30 mouse cellular contexts compared by ENCODE assay signal in the genomic region with DNA sequence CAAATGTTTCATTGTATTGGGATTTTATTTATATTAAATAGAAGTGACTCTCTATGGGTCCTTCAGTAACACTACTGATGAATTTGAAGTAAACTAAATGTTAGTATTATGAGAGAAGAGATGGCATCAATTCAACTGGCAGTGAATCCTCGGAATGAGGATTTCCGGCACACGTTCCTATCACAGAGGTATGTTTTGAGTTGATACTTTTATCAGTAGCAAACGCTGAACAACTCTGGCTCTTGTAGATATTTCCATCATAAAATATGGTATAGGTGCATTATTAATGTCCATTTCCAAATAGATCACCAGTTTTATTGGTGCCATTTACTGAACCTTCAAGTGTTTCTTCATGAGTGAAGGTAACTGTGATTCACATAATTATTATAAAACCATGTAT.
"Had no signal": no experiment of that assay in that cellular context is flagged by ENCODE, and none has a peak within 500 bp of the region (broad histone marks: within the 10 kb centered on the region; RNA-seq: fewer than 3 reads in every experiment).

No protein-coding gene starts in this region.

- H3K9me3 ChIP-seq: limb, embryonic 10.5 days; limb, embryonic 12.5 days; limb, embryonic 13.5 days; limb, embryonic 15.5 days; liver, embryonic 12.5 days; liver, embryonic 13.5 days; liver, embryonic 15.5 days; lung, embryonic 15.5 days; midbrain, embryonic 10.5 days; midbrain, embryonic 12.5 days; midbrain, embryonic 13.5 days; midbrain, embryonic 15.5 days; neural tube, embryonic 12.5 days had no signal

- DNase-seq: left cerebral cortex, postnatal 4 days; liver; liver, embryonic 13.5 days; liver, postnatal 0 days; lung, adult 18-20 months; lung, adult 2 months; lung, embryonic 14.5 days; lung, postnatal 10 days; lung, postnatal 14 days; lung, postnatal 36 days; lung, postnatal 4 days; midbrain, embryonic 14.5 days had no signal

- H3K9ac ChIP-seq: limb, embryonic 12.5 days; limb, embryonic 13.5 days; limb, embryonic 15.5 days; liver, embryonic 12.5 days; liver, embryonic 13.5 days; liver, embryonic 14.5 days; liver, embryonic 15.5 days; liver, postnatal 0 days; lung, embryonic 14.5 days; lung, embryonic 15.5 days; midbrain, embryonic 12.5 days; midbrain, embryonic 13.5 days; midbrain, embryonic 15.5 days; neural tube, embryonic 12.5 days had no signal

- H3K27me3 ChIP-seq: limb, embryonic 12.5 days; limb, embryonic 13.5 days; limb, embryonic 15.5 days; liver, embryonic 12.5 days; liver, embryonic 13.5 days; liver, embryonic 15.5 days; lung, embryonic 15.5 days; megakaryocyte, embryonic 14.5 days; midbrain, embryonic 12.5 days; midbrain, embryonic 13.5 days; midbrain, embryonic 15.5 days; neural tube, embryonic 12.5 days had no signal

- H3K27ac ChIP-seq: limb, embryonic 10.5 days; limb, embryonic 12.5 days; limb, embryonic 13.5 days; limb, embryonic 15.5 days; liver, embryonic 12.5 days; liver, embryonic 13.5 days; liver, embryonic 14.5 days; liver, embryonic 15.5 days; lung, embryonic 15.5 days; macrophage; midbrain, embryonic 10.5 days; midbrain, embryonic 12.5 days; midbrain, embryonic 13.5 days; midbrain, embryonic 15.5 days; neural tube, embryonic 12.5 days had no signal

- ATAC-seq: liver, embryonic 12.5 days; liver, postnatal 0 days; lung, postnatal 0 days; midbrain, embryonic 13.5 days; midbrain, embryonic 15.5 days; midbrain, embryonic 16.5 days had no signal

- H3K36me3 ChIP-seq: limb, embryonic 10.5 days; limb, embryonic 12.5 days; limb, embryonic 13.5 days; limb, embryonic 15.5 days; liver, embryonic 12.5 days; liver, embryonic 13.5 days; liver, embryonic 15.5 days; lung, embryonic 15.5 days; midbrain, embryonic 10.5 days; midbrain, embryonic 12.5 days; midbrain, embryonic 13.5 days; midbrain, embryonic 15.5 days; neural tube, embryonic 12.5 days had no signal

- H3K4me1 ChIP-seq: limb, embryonic 10.5 days; limb, embryonic 12.5 days; limb, embryonic 13.5 days; limb, embryonic 15.5 days; liver, embryonic 12.5 days; liver, embryonic 13.5 days; liver, embryonic 15.5 days; lung, embryonic 15.5 days; midbrain, embryonic 10.5 days; midbrain, embryonic 12.5 days; midbrain, embryonic 13.5 days; midbrain, embryonic 15.5 days; neural tube, embryonic 12.5 days had no signal

- H3K4me3 ChIP-seq: limb, embryonic 10.5 days; limb, embryonic 12.5 days; limb, embryonic 13.5 days; limb, embryonic 15.5 days; liver, embryonic 12.5 days; liver, embryonic 13.5 days; liver, embryonic 15.5 days; lung, embryonic 15.5 days; megakaryocyte, embryonic 14.5 days; midbrain, embryonic 10.5 days; midbrain, embryonic 12.5 days; midbrain, embryonic 13.5 days; midbrain, embryonic 15.5 days; myocyte; neural tube, embryonic 12.5 days had no signal
